Mouse (Mus musculus) CH12.LX (cell line): ENCODE results near the gene Ccdc142. TPM values are rescaled to one million over a fixed set of nuclear protein-coding genes. Genes with fewer than 3 reads are reported as not detected.

Source experiments
- DNase-seq: peaks from one replicate; pipeline ENCODE4 v3.0.0-alpha.2; 2013; ENCODE audit errors: extremely low read depth
- H3K27ac ChIP-seq: 2 replicates; pipeline ENCODE4 v1.5.1; 2012; ENCODE audit warnings: low read depth, mild to moderate bottlenecking, control low read depth, moderate library complexity; ENCODE audit not compliant: insufficient read depth
- H3K27me3 ChIP-seq: replicated peaks from 2 replicates; pipeline ENCODE3; 2012; ENCODE audit warnings: inconsistent platforms
- H3K36me3 ChIP-seq, 2 experiments: replicated peaks in 1 of 2; 2 replicates each; pipeline versions ENCODE3 to v1.6.1; 2012; ENCODE audit warnings: inconsistent platforms in 1 of 2, low read length in 1 of 2, mild to moderate bottlenecking in 1 of 2, mixed read lengths in 1 of 2, moderate library complexity in 1 of 2; ENCODE audit not compliant: control insufficient read depth in 1 of 2, insufficient read depth in 1 of 2
- H3K4me1 ChIP-seq, 2 experiments: 2 replicates each; pipeline ENCODE4 v1.6.1; 2012; ENCODE audit warnings: inconsistent platforms in 1 of 2, moderate library complexity in 1 of 2; ENCODE audit not compliant: insufficient read depth in 2 of 2, control insufficient read depth in 1 of 2
- H3K4me2 ChIP-seq: 2 replicates; pipeline ENCODE4 v1.6.1; 2012; ENCODE audit warnings: low read depth, mild to moderate bottlenecking, control low read depth; ENCODE audit not compliant: poor library complexity, insufficient read depth, severe bottlenecking
- H3K4me3 ChIP-seq, 3 experiments: fragments of 150-350 bp in 1 of 3; sonication (generic) in 1 of 3; replicated peaks in 1 of 3; 2 replicates each; pipeline versions ENCODE3 to v1.5.1; 2011 to 2012; ENCODE audit warnings: low read depth in 2 of 3, low read length in 2 of 3, mild to moderate bottlenecking in 2 of 3, moderate library complexity in 2 of 3, control low read depth in 1 of 3, improper control_type of control experiment in 1 of 3, inconsistent platforms in 1 of 3, mixed read lengths in 1 of 3; ENCODE audit not compliant: poor library complexity in 1 of 3
- H3K79me2 ChIP-seq: replicated peaks from 2 replicates; pipeline ENCODE4 v1.6.1; 2012; ENCODE audit warnings: mild to moderate bottlenecking, moderate library complexity; ENCODE audit not compliant: control insufficient read depth, poor library complexity, insufficient read depth, severe bottlenecking; ENCODE audit errors: extremely low read depth
- H3K9ac ChIP-seq: 2 replicates; pipeline ENCODE4 v1.6.1; 2012; ENCODE audit warnings: low read depth, mild to moderate bottlenecking, control low read depth, moderate library complexity; ENCODE audit not compliant: insufficient read depth
- H3K9me3 ChIP-seq: replicated peaks from 2 replicates; pipeline ENCODE3; 2012; ENCODE audit warnings: low read length, inconsistent platforms, mixed read lengths
- CHD1 ChIP-seq: IDR thresholded peaks from 2 replicates; pipeline ENCODE4 v1.6.1; 2012; ENCODE audit warnings: low read depth, low read length, improper control_type of control experiment, inconsistent platforms
- CHD2 ChIP-seq: IDR thresholded peaks from 2 replicates; pipeline ENCODE4 v1.6.1; 2011; ENCODE audit warnings: low read length, improper control_type of control experiment
- CTCF ChIP-seq, 2 experiments: IDR thresholded peaks in 1 of 2; conservative IDR thresholded peaks in 1 of 2; 2 replicates each; pipeline ENCODE4 v1.5.1; 2011 to 2012; ENCODE audit warnings: low read depth in 2 of 2, low read length in 2 of 2, improper control_type of control experiment in 1 of 2, inconsistent platforms in 1 of 2, mild to moderate bottlenecking in 1 of 2, moderate library complexity in 1 of 2
- E2F4 ChIP-seq: IDR thresholded peaks from 2 replicates; pipeline ENCODE4 v1.6.1; 2011; ENCODE audit warnings: low read depth, low read length, improper control_type of control experiment; ENCODE audit not compliant: insufficient replicate concordance
- ELF1 ChIP-seq: IDR thresholded peaks from 2 replicates; pipeline ENCODE4 v1.6.1; 2014; ENCODE audit warnings: low read depth, mild to moderate bottlenecking, inconsistent platforms, low read length, improper control_type of control experiment
- EP300 ChIP-seq: IDR thresholded peaks from 2 replicates; pipeline ENCODE4 v1.6.1; 2011; ENCODE audit warnings: low read length, improper control_type of control experiment
- ETS1 ChIP-seq: conservative IDR thresholded peaks from 2 replicates; pipeline ENCODE4 v1.6.1; 2012; ENCODE audit warnings: low read depth, mild to moderate bottlenecking, inconsistent platforms, low read length, improper control_type of control experiment, moderate library complexity
- GABPA ChIP-seq: IDR thresholded peaks from 2 replicates; pipeline ENCODE4 v1.6.1; 2012; ENCODE audit warnings: low read depth, low read length, improper control_type of control experiment, inconsistent platforms; ENCODE audit not compliant: insufficient replicate concordance
- HCFC1 ChIP-seq: IDR thresholded peaks from 2 replicates; pipeline ENCODE4 v1.6.1; 2012; ENCODE audit warnings: low read depth, mild to moderate bottlenecking, inconsistent platforms, low read length, improper control_type of control experiment
- JUN ChIP-seq: IDR thresholded peaks from 2 replicates; pipeline ENCODE4 v1.6.1; 2011; ENCODE audit warnings: low read depth, mild to moderate bottlenecking, low read length, improper control_type of control experiment, moderate library complexity; ENCODE audit not compliant: insufficient read depth
- KAT2A ChIP-seq: IDR thresholded peaks from 2 replicates; pipeline ENCODE4 v1.6.1; 2012; ENCODE audit warnings: low read length, improper control_type of control experiment, inconsistent platforms; ENCODE audit not compliant: insufficient replicate concordance
- MAX ChIP-seq: IDR thresholded peaks from 2 replicates; pipeline ENCODE4 v1.6.1; 2011; ENCODE audit warnings: low read length, improper control_type of control experiment
- MAZ ChIP-seq: IDR thresholded peaks from 2 replicates; pipeline ENCODE4 v1.6.1; 2012; ENCODE audit warnings: low read depth, mild to moderate bottlenecking, inconsistent platforms, low read length, improper control_type of control experiment, moderate library complexity
- MEF2A ChIP-seq: IDR thresholded peaks from 2 replicates; pipeline ENCODE4 v1.6.1; 2014; ENCODE audit warnings: low read depth, mild to moderate bottlenecking, inconsistent platforms, low read length, improper control_type of control experiment, borderline replicate concordance
- MXI1 ChIP-seq: IDR thresholded peaks from 2 replicates; pipeline ENCODE4 v1.6.1; 2011; ENCODE audit warnings: mild to moderate bottlenecking, low read depth, low read length, improper control_type of control experiment
- MYC ChIP-seq: IDR thresholded peaks from 2 replicates; pipeline ENCODE4 v1.6.1; 2011; ENCODE audit warnings: low read depth, mild to moderate bottlenecking, improper control_type of control experiment, low read length
- NELFE ChIP-seq: IDR thresholded peaks from 2 replicates; pipeline ENCODE4 v1.6.1; 2011; ENCODE audit warnings: low read depth, low read length, improper control_type of control experiment
- POLR2AphosphoS2 ChIP-seq: IDR thresholded peaks from 2 replicates; pipeline ENCODE4 v1.6.1; 2011; ENCODE audit warnings: low read depth, low read length, improper control_type of control experiment
- RAD21 ChIP-seq: IDR thresholded peaks from 2 replicates; pipeline ENCODE4 v1.6.1; 2011; ENCODE audit warnings: low read depth, mild to moderate bottlenecking, low read length, improper control_type of control experiment, moderate library complexity
- RCOR1 ChIP-seq: conservative IDR thresholded peaks from 2 replicates; pipeline ENCODE4 v1.6.1; 2012; ENCODE audit warnings: low read depth, mild to moderate bottlenecking, inconsistent platforms, low read length, improper control_type of control experiment
- SIN3A ChIP-seq: IDR thresholded peaks from 2 replicates; pipeline ENCODE4 v1.6.1; 2012; ENCODE audit warnings: low read length, improper control_type of control experiment, inconsistent platforms
- SMC3 ChIP-seq: IDR thresholded peaks from 2 replicates; pipeline ENCODE4 v1.6.1; 2011; ENCODE audit warnings: low read depth, low read length, improper control_type of control experiment
- TBP ChIP-seq: conservative IDR thresholded peaks from 2 replicates; pipeline ENCODE4 v1.6.1; 2011; ENCODE audit warnings: low read depth, low read length, improper control_type of control experiment
- TCF12 ChIP-seq: IDR thresholded peaks from 2 replicates; pipeline ENCODE4 v1.6.1; 2014; ENCODE audit warnings: low read depth, mild to moderate bottlenecking, inconsistent platforms, low read length, improper control_type of control experiment
- UBTF ChIP-seq: IDR thresholded peaks from 2 replicates; pipeline ENCODE4 v1.6.1; 2012; ENCODE audit warnings: low read depth, mild to moderate bottlenecking, inconsistent platforms, low read length, improper control_type of control experiment, moderate library complexity
- USF2 ChIP-seq: conservative IDR thresholded peaks from 2 replicates; pipeline ENCODE4 v1.6.1; 2011; ENCODE audit warnings: low read depth, low read length, improper control_type of control experiment
- ZC3H11A ChIP-seq: IDR thresholded peaks from 2 replicates; pipeline ENCODE4 v1.6.1; 2012; ENCODE audit warnings: low read depth, mild to moderate bottlenecking, inconsistent platforms, low read length, improper control_type of control experiment
- ZKSCAN1 ChIP-seq: IDR thresholded peaks from 2 replicates; pipeline ENCODE4 v1.6.1; 2012; ENCODE audit warnings: low read depth, inconsistent platforms, low read length, improper control_type of control experiment, borderline replicate concordance
- ZMIZ1 ChIP-seq: IDR thresholded peaks from 2 replicates; pipeline ENCODE4 v1.6.1; 2012; ENCODE audit warnings: low read depth, mild to moderate bottlenecking, inconsistent platforms, low read length, improper control_type of control experiment
- ZNF384 ChIP-seq: IDR thresholded peaks from 2 replicates; pipeline ENCODE4 v1.6.1; 2012; ENCODE audit warnings: low read depth, low read length, improper control_type of control experiment, inconsistent platforms
- dilution Hi-C: fragments of 300-500 bp; cut with MboI; formaldehyde crosslinking; loops from 2 replicates; pipeline ENCODE4 v1.14.3; 2020; ENCODE audit warnings: low sequenced_read_pairs; ENCODE audit not compliant: extremely low pct_unique_long_range_greater_than_20kb, extremely low pct_ligation_motif_present
- in situ Hi-C: fragments of 300-500 bp; cut with MboI; formaldehyde crosslinking; loops from 3 replicates; pipeline ENCODE4 v1.14.3; 2019; ENCODE audit warnings: low sequenced_read_pairs, low pct_ligation_motif_present, low pct_unique_long_range_greater_than_20kb, mixed read lengths
- polyA plus RNA-seq: library from polyadenylated mRNA; unstranded; fragments of >175 nt; gene quantifications from 2 replicates; pipeline ENCODE4 v1.2.1, GENCODE M21; 2012; ENCODE audit warnings: low read depth; ENCODE audit not compliant: insufficient read length
- total RNA-seq, 2 experiments: library from RNA; depleted of rRNA; stranded (reverse); fragments of 300-350 nt in 1 of 2; fragments of >200 nt in 1 of 2; gene quantifications; 2 replicates each; pipeline ENCODE4 v1.2.3; 2012 to 2014

Ccdc142 gene
- total and polyA plus RNA-seq, 3 experiments = 0.38 to 3.1 (median 1.7) TPM

- H3K27ac ChIP-seq = no peak overlapping the region
- peaks cover 34% of the 10 kb centered on the region for H3K79me2 ChIP-seq
- no peak for DNase-seq
- TF ChIP-seq ZNF384 (peak; percentile 59; the same call in 1 of the 2 replicates), E2F4 (no peak)
- H3K9ac ChIP-seq = no peak overlapping the region
- H3K4me1 ChIP-seq = peaks cover 14 to 53% of the 10 kb centered on the region in 2 experiments
- H3K9me3 ChIP-seq = no peaks in the 10 kb centered on the region
- in situ Hi-C loops (no loop called here), dilution Hi-C loops (no loop called here)
- peaks cover 9 to 36% of the 10 kb centered on the region in 2 experiments for H3K36me3 ChIP-seq
- H3K4me2 ChIP-seq = no peak overlapping the region
- no peak overlapping the region for H3K4me3 ChIP-seq
- no peaks in the 10 kb centered on the region for H3K27me3 ChIP-seq
These were observed 10.2 kb downstream of the Ccdc142 start for GRCm38 (mm10) chr6:83111510-83112136.

GRCm38 (mm10) chr6:83115011-83115671, 13.7 kb downstream of the Ccdc142 start, which contains the start of gene Mogs:
Gene Mogs (plus strand): TSS chr6:83115496.
- H3K36me3 ChIP-seq = peaks cover 18 to 49% of the 10 kb centered on the region in 2 experiments
- peak within 1 kb of the TSS; percentile 80 for H3K27ac ChIP-seq
- dilution Hi-C loops (no loop called here), in situ Hi-C loops (loop anchor here (5.0 kb wide), 1 partner anchor 42 kb away; the partner anchor contains the start of genes 1700003E16Rik and Wdr54)
- no peaks in the 10 kb centered on the region for H3K27me3 ChIP-seq
- H3K4me1 ChIP-seq = peaks cover 31 to 74% of the 10 kb centered on the region in 2 experiments
- no peaks in the 10 kb centered on the region for H3K9me3 ChIP-seq
- H3K79me2 ChIP-seq = peaks cover 28% of the 10 kb centered on the region
- peak within 1 kb of the TSS; percentile 85 for H3K4me2 ChIP-seq
- peak; percentile 90 for DNase-seq
- H3K4me3 ChIP-seq = peak within 1 kb of the TSS; percentile 80 to 96 (median 94)
- peak within 1 kb of the TSS; percentile 82 for H3K9ac ChIP-seq
- TF ChIP-seq CHD2 = 0 out of 2 replicates have a peak, but pooled peaks have one; percentile 28
- TF ChIP-seq RCOR1 = no peak
- no peak for TF ChIP-seq GABPA
- TF ChIP-seq TBP = peak; percentile 79
- peak; percentile 89 for TF ChIP-seq MXI1
- peak; percentile 32; the same call in 1 of the 2 replicates for TF ChIP-seq ETS1
- peak; percentile 98 for TF ChIP-seq ELF1
- peak; percentile 86; the same call in 1 of the 2 replicates for TF ChIP-seq POLR2AphosphoS2
- TF ChIP-seq TCF12 = peak; percentile 94
- peak; percentile 85 for TF ChIP-seq ZMIZ1
- TF ChIP-seq NELFE = peak; percentile 98
- TF ChIP-seq HCFC1 = peak; percentile 81
- TF ChIP-seq USF2 = no peak
- peak; percentile 58 for TF ChIP-seq RAD21
- 0 out of 2 replicates have a peak, but pooled peaks have one; percentile 1 for TF ChIP-seq CHD1
- no peak for TF ChIP-seq ZKSCAN1
- TF ChIP-seq JUN = no peak
- peak; percentile 65; the same call in 1 of the 2 replicates for TF ChIP-seq KAT2A
- TF ChIP-seq EP300 = no peak
- TF ChIP-seq SIN3A = peak; percentile 91
- TF ChIP-seq ZC3H11A = no peak
- peak; percentile 54; the same call in 1 of the 2 replicates for TF ChIP-seq MAZ
- TF ChIP-seq CTCF (conservative IDR thresholded peaks at IDR 0.05 in 1 of 2, IDR thresholded peaks at IDR 0.05 in 1 of 2; ENCODE audit: low read depth in 2 of 2, low read length in 2 of 2) = peak in 1 of 2 experiments; percentile 63; a peak in 2 of 4 replicates
- no peak for TF ChIP-seq UBTF
- TF ChIP-seq MEF2A = peak; percentile 65; the same call in 1 of the 2 replicates
- TF ChIP-seq MYC = peak; percentile 44; the same call in 1 of the 2 replicates
- TF ChIP-seq SMC3 = peak; percentile 50
- peak; percentile 66 for TF ChIP-seq MAX
